Mouse (Mus musculus): ENCODE data around the gene Rab23. TPM values are rescaled to one million over a fixed set of nuclear protein-coding genes. Genes with fewer than 3 reads are reported as not detected.

The Rab23 gene
- polyA plus RNA-seq, 1 experiment from 2014 or later: 33.5 TPM

- no peak for ATAC-seq (ENCODE audit: low read depth)
- H3K4me3 ChIP-seq (ENCODE audit: low read depth, low read length): no peak overlapping the region
- H3K27ac ChIP-seq (ENCODE audit: low read depth, low read length): no peak overlapping the region
- no peaks in the 10 kb centered on the region for H3K4me1 ChIP-seq (ENCODE audit: control insufficient read depth, insufficient read depth, low read length)
- 86% methylated on average over 7 of the region's 7 CpGs for WGBS
- H3K9me3 ChIP-seq (ENCODE audit: control insufficient read depth, low read length): no peaks in the 10 kb centered on the region
- no peak overlapping the region for H3K9ac ChIP-seq (replicated peaks; ENCODE audit: low read depth, low read length)
- H3K36me3 ChIP-seq (ENCODE audit: control insufficient read depth, insufficient read depth, low read length): no peaks in the 10 kb centered on the region
- no peak overlapping the region for H3K4me2 ChIP-seq (ENCODE audit: low read depth, low read length)
- no peaks in the 10 kb centered on the region for H3K27me3 ChIP-seq (ENCODE audit: control insufficient read depth, insufficient read depth, low read length)
Observed at GRCm38 (mm10) chr1:33755799-33756198, 36.1 kb downstream of the Rab23 start.

- 0 out of 2 replicates have a peak, but pooled peaks have one; percentile 1 for ATAC-seq (ENCODE audit: low read depth)
- 36% methylated on average over 18 of the region's 18 CpGs for WGBS
Observed at GRCm38 (mm10) chr1:33756258-33757032, 36.8 kb downstream of the Rab23 start.

GRCm38 (mm10) chr1:33757033-33757413, 37.3 kb downstream of the Rab23 start:
- Histone ChIP-seq H3K27ac (ENCODE audit: low read depth, low read length) (no peak overlapping the region), H3K9ac (replicated peaks; ENCODE audit: low read depth, low read length) (peak overlapping the region; percentile 76; the same call in 1 of the 2 replicates), H3K4me2 (ENCODE audit: low read depth, low read length) (peak overlapping the region; percentile 97), H3K36me3 (ENCODE audit: control insufficient read depth, insufficient read depth, low read length) (0 out of 2 replicates have a peak, but pooled peaks cover 4% of the 10 kb centered on the region), H3K4me3 (ENCODE audit: low read depth, low read length) (peak overlapping the region; percentile 63), H3K4me1 (ENCODE audit: control insufficient read depth, insufficient read depth, low read length) (no peaks in the 10 kb centered on the region), H3K9me3 (ENCODE audit: control insufficient read depth, low read length) (no peaks in the 10 kb centered on the region), H3K27me3 (ENCODE audit: control insufficient read depth, insufficient read depth, low read length) (no peaks in the 10 kb centered on the region)
- peak; percentile 67 for ATAC-seq (ENCODE audit: low read depth)
- 7% methylated on average over 14 of the region's 14 CpGs for WGBS

More at GRCm38 (mm10) chr1:33756258-33757032, 36.8 kb downstream of the Rab23 start:
- Histone ChIP-seq H3K9ac (replicated peaks; ENCODE audit: low read depth, low read length) (no peak overlapping the region), H3K27ac (ENCODE audit: low read depth, low read length) (no peak overlapping the region), H3K9me3 (ENCODE audit: control insufficient read depth, low read length) (no peaks in the 10 kb centered on the region), H3K4me3 (ENCODE audit: low read depth, low read length) (peak overlapping the region; percentile 63; the same call in 1 of the 2 replicates), H3K4me1 (ENCODE audit: control insufficient read depth, insufficient read depth, low read length) (no peaks in the 10 kb centered on the region), H3K4me2 (ENCODE audit: low read depth, low read length) (peak overlapping the region; percentile 97), H3K36me3 (ENCODE audit: control insufficient read depth, insufficient read depth, low read length) (no peaks in the 10 kb centered on the region), H3K27me3 (ENCODE audit: control insufficient read depth, insufficient read depth, low read length) (no peaks in the 10 kb centered on the region)

- under 1% methylated on average over 55 of the region's 61 CpGs for WGBS
- Histone ChIP-seq H3K4me3 (ENCODE audit: low read depth, low read length) (peak within 1 kb of the TSS; percentile 63), H3K27me3 (ENCODE audit: control insufficient read depth, insufficient read depth, low read length) (no peaks in the 10 kb centered on the region)
Observed at GRCm38 (mm10) chr1:33757491-33758041, 37.9 kb downstream of the Rab23 start, which contains the start of gene Bag2. Bag2 (minus strand) TSS chr1:33757795.

GRCm38 (mm10) chr1:33758488-33758887, 38.8 kb downstream of the Rab23 start:
- no peak overlapping the region for H3K4me3 ChIP-seq (ENCODE audit: low read depth, low read length)
- H3K9me3 ChIP-seq (ENCODE audit: control insufficient read depth, low read length): no peaks in the 10 kb centered on the region
- ATAC-seq (ENCODE audit: low read depth): no peak
- H3K27ac ChIP-seq (ENCODE audit: low read depth, low read length): no peak overlapping the region
- no peak overlapping the region for H3K4me2 ChIP-seq (ENCODE audit: low read depth, low read length)
- no peak overlapping the region for H3K9ac ChIP-seq (replicated peaks; ENCODE audit: low read depth, low read length)
- 0 out of 2 replicates have a peak, but pooled peaks cover 7% of the 10 kb centered on the region for H3K36me3 ChIP-seq (ENCODE audit: control insufficient read depth, insufficient read depth, low read length)
- H3K27me3 ChIP-seq (ENCODE audit: control insufficient read depth, insufficient read depth, low read length): no peaks in the 10 kb centered on the region
- 48% methylated on average over 4 of the region's 4 CpGs for WGBS
- no peaks in the 10 kb centered on the region for H3K4me1 ChIP-seq (ENCODE audit: control insufficient read depth, insufficient read depth, low read length)

More at GRCm38 (mm10) chr1:33757491-33758041, 37.9 kb downstream of the Rab23 start, which contains the start of gene Bag2:
- Histone ChIP-seq H3K9me3 (ENCODE audit: control insufficient read depth, low read length) (no peaks in the 10 kb centered on the region), H3K4me1 (ENCODE audit: control insufficient read depth, insufficient read depth, low read length) (no peaks in the 10 kb centered on the region), H3K36me3 (ENCODE audit: control insufficient read depth, insufficient read depth, low read length) (0 out of 2 replicates have a peak, but pooled peaks cover 7% of the 10 kb centered on the region), H3K9ac (replicated peaks; ENCODE audit: low read depth, low read length) (peak within 1 kb of the TSS; percentile 76), H3K27ac (ENCODE audit: low read depth, low read length) (peak within 1 kb of the TSS; percentile 55; the same call in 1 of the 2 replicates), H3K4me2 (ENCODE audit: low read depth, low read length) (peak within 1 kb of the TSS; percentile 97)
- peak; percentile 88 for ATAC-seq (ENCODE audit: low read depth)

- Histone ChIP-seq H3K36me3 (ENCODE audit: control insufficient read depth, insufficient read depth, low read length) (0 out of 2 replicates have a peak, but pooled peaks cover 7% of the 10 kb centered on the region), H3K4me2 (ENCODE audit: low read depth, low read length) (no peak overlapping the region), H3K9ac (replicated peaks; ENCODE audit: low read depth, low read length) (no peak overlapping the region), H3K4me1 (ENCODE audit: control insufficient read depth, insufficient read depth, low read length) (no peaks in the 10 kb centered on the region), H3K4me3 (ENCODE audit: low read depth, low read length) (no peak overlapping the region), H3K9me3 (ENCODE audit: control insufficient read depth, low read length) (no peaks in the 10 kb centered on the region), H3K27ac (ENCODE audit: low read depth, low read length) (no peak overlapping the region), H3K27me3 (ENCODE audit: control insufficient read depth, insufficient read depth, low read length) (no peaks in the 10 kb centered on the region)
- WGBS: 79% methylated on average over 2 of the region's 2 CpGs
- ATAC-seq (ENCODE audit: low read depth): no peak
Observed at GRCm38 (mm10) chr1:33763826-33764225, 44.1 kb downstream of the Rab23 start.

- Histone ChIP-seq H3K4me3 (ENCODE audit: low read depth, low read length) (no peak overlapping the region), H3K4me2 (ENCODE audit: low read depth, low read length) (no peak overlapping the region), H3K27me3 (ENCODE audit: control insufficient read depth, insufficient read depth, low read length) (no peaks in the 10 kb centered on the region), H3K36me3 (ENCODE audit: control insufficient read depth, insufficient read depth, low read length) (0 out of 2 replicates have a peak, but pooled peaks cover 12% of the 10 kb centered on the region), H3K9ac (replicated peaks; ENCODE audit: low read depth, low read length) (no peak overlapping the region), H3K9me3 (ENCODE audit: control insufficient read depth, low read length) (no peaks in the 10 kb centered on the region), H3K27ac (ENCODE audit: low read depth, low read length) (no peak overlapping the region), H3K4me1 (ENCODE audit: control insufficient read depth, insufficient read depth, low read length) (no peaks in the 10 kb centered on the region)
- 92% methylated on average over 11 of the region's 11 CpGs for WGBS
- ATAC-seq (ENCODE audit: low read depth): no peak
Observed at GRCm38 (mm10) chr1:33765468-33766080, 45.9 kb downstream of the Rab23 start.

- ATAC-seq (ENCODE audit: low read depth): no peak
- no peak overlapping the region for H3K4me2 ChIP-seq (ENCODE audit: low read depth, low read length)
- H3K27me3 ChIP-seq (ENCODE audit: control insufficient read depth, insufficient read depth, low read length): no peaks in the 10 kb centered on the region
- H3K36me3 ChIP-seq (ENCODE audit: control insufficient read depth, insufficient read depth, low read length): peaks cover 20% of the 10 kb centered on the region; the same call in 1 of the 2 replicates
- WGBS: 79% methylated on average over 16 of the region's 16 CpGs
- H3K9me3 ChIP-seq (ENCODE audit: control insufficient read depth, low read length): no peaks in the 10 kb centered on the region
- no peak overlapping the region for H3K9ac ChIP-seq (replicated peaks; ENCODE audit: low read depth, low read length)
- no peak overlapping the region for H3K4me3 ChIP-seq (ENCODE audit: low read depth, low read length)
- no peaks in the 10 kb centered on the region for H3K4me1 ChIP-seq (ENCODE audit: control insufficient read depth, insufficient read depth, low read length)
- no peak overlapping the region for H3K27ac ChIP-seq (ENCODE audit: low read depth, low read length)
Observed at GRCm38 (mm10) chr1:33766520-33767508, 47.1 kb downstream of the Rab23 start.

All from neural tube, embryonic 14.5 days (tissue).